Mouse (Mus musculus) left cerebral cortex, adult 18-20 months (tissue): ENCODE measurements around the gene Taf6. TPM values are rescaled to one million over a fixed set of nuclear protein-coding genes. Genes with fewer than 3 reads are reported as not detected.
"Not testable (repeated sequence)": the region's sequence is repeated elsewhere in the genome, so short reads cannot be mapped to it uniquely, and the experiment has no call there.

Experiments
- DNase-seq, 2 experiments: peaks; one replicate each; pipeline ENCODE4 v3.0.0; 2021 to 2022; ENCODE audit warnings: low spot score in 2 of 2, mixed read lengths in 1 of 2
- long read RNA-seq, 2 experiments: library from polyadenylated mRNA; stranded (forward); transcript quantifications; one replicate each; pipeline ENCODE4 v2.0.0; 2021
- total RNA-seq, 2 experiments: library from RNA; stranded (reverse); gene quantifications; 2 replicates each; pipeline ENCODE4 v1.2.3; 2021

Gene Taf6
- 10 to 100 TPM; 42.4 to 43.2 TPM for total RNA-seq
- long read RNA-seq, experiment 1, transcript Taf6-201 (15 exons, 2,304 nt), result major isoform, 37 of 78 reads
- long read RNA-seq, experiment 1, transcript Taf6-208 (1 exons, 1,139 nt), result minor isoform, 5 of 78 reads
- long read RNA-seq, experiment 1, partial matches to known transcripts, result 4 of 78 reads
- long read RNA-seq, experiment 1, other reads (novel, unspliced or antisense), result 32 of 78 reads
- long read RNA-seq, experiment 2, transcript Taf6-201 (15 exons, 2,304 nt), result major isoform, 36 of 61 reads
- long read RNA-seq, experiment 2, partial matches to known transcripts, result 5 of 61 reads
- long read RNA-seq, experiment 2, other reads (novel, unspliced or antisense), result 17 of 61 reads

DNA sequence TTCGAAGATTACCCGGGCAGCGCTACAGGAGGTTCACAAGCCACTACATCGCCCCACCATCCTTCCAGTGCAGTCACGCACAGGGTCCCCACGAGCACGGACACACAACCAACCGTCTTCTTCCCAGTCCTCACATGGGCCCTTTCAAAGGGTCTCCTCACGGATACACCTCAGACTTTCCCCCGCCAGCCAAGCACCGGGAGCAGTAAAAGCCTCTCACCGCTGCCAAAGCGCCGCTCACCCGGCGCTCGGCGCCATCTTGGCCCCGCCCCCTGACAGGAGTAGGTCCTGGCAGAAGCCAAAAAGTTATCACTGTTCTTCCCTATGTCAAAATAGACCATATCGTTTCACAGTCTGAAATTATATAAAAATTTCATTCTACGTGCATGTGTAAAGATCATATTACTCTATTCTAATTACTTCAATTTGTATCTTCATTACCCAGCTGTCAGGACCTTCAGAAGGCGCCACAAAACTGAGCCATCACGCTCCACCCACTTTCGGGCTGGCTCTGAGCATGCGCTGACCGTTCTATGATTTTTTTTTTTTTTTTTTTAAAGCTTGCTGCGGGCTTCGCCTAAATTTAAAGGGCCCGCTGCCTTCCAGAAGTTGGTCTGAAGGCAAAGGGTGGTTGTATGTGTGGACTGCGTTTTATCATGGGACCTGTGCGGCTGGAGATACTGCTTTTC is at the start of gene Taf6, which contains the start of gene Cnpy4:
TSS of gene Taf6 (minus strand) at position 502 of the 689 bp plus-strand sequence.
TSS of gene Cnpy4 (plus strand) at position 536 of the 689 bp plus-strand sequence.
- peak; percentile 74 to 82 for DNase-seq

DNA sequence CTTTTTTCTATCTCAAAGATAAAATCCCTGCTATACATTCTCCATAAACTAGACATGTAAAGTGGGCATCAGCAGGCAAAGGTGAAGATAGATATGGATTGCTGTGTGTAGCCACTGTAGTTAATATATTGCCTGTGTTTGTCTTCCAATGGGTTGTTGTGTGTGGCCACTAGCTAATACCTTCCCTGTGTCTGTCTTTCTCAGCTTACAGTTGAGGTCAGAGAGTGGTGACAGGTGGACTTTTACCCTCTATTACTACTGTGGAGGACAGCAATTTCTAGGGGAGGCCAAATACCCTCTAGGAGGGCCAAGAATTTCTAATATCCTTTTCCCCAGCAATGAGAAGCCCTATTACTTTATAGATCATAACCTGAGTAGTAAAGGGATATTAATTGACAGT is 47.0 kb upstream of the Taf6 start:
- no peak for DNase-seq

DNA sequence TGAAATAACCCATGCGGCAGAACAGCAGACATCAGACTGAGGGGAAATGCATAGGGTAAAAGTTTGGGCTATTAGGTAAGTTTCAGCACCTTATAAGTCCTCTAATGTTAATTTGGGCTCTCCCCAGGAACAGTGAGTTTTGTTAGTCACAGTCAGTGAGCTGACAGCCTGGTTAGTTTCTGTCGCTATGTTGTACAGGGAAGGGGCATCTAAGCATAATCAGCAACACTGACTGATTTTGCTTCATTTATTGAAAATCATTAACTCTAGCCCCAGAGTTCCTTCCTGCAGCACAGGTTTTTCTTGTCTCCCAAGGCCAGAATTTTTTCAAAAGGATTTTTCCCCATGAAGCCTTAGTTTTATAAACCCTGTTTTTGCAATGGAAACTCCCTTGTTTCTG is 46.5 kb upstream of the Taf6 start:
- DNase-seq, result no peak

DNA sequence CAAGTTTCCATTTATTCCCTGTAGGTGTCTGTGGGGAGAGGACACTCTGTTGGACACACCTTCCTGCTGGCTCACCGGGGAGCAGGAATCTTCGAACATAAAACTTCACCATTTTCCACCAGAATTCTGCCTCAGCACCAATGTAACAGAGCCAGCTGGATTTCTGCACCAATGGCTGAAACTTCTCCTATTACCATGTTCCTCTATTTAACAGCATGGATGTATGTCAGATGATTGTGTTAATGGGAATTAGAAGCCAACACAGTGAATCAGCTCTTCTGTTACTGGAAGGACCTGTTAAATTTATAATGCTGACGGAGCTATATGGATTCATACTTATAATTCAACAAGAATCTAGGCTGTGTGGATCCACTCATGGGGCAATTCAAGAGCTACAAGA is 42.3 kb upstream of the Taf6 start:
- no peak for DNase-seq

DNA sequence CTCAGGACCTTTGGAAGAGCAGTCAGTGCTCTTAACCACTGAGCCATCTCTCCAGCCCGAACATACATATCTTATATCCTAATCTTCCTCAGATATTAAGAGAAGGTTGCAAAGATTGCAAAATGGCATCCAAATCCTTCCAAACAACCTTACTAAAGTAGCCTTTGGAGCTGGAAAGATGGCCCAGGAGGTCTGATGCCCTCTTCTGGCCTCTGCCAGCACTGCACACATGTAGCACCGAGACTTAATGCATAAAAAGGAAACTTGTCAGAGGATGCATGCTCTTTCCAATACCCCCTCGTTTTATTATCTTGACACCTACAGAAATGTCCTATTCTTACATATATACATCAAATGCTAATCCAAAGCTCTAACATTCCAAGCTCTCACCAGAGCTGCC is 40.8 kb upstream of the Taf6 start:
- peak in 1 of 2 experiments; percentile 9 for DNase-seq

DNA sequence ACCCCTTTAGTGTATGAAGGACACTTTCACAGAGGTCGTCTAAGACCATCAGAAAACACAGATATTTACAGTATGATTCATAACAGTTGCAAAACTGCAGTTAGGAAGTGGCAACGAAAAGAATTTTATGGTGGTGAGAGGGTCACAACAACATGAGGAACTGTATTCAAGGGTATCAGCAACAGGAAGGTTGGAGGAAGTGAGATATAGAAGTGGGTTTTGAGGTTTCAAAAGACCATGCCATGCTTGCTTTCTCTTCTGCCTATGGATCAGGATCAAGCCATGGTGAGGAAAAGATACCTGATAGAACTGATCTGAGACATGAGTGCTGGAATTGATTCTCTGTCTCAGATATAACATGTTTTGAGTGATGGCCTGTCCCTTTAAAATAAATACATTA is 40.1 kb upstream of the Taf6 start:
- no peak for DNase-seq

DNA sequence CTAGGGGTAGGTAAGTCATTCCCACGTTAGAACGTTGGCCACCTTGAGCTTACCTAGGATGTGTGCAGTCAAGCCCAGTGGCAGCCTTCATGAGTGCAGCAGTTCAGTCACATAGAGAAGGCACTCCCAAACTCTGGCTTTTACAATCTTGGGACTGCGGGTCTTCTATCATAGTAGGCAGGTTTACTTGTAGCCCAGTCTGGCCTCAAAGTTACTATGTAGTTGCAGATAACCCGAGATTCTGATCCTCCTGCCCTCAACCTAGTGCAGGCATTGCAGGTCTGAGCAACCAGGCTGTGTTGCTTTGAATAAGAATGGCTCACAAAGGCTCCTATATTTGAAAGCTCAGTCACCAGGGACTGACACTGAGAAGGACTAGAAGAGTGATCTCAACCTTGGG is 39.2 kb upstream of the Taf6 start:
- no peak for DNase-seq

DNA sequence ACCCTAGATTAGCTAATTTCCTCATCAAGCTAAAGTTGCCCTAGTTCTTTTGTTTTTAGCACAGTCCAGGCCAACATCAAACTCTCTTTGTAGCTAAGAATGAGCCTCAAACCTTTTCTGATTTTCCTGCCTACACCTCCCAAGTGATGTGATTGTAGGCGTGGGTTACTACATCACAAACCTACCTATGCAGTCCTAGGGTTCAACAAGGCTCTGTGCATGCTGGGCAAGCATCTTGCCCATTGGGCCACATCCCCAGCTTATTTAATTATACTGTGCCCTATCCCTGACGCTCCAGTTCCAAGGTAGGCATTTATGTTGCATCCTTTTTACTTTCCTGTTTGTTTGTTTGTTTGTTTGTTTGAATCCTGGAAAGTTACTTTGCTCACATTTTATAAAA is 38.4 kb upstream of the Taf6 start, which contains the start of gene Nxpe5:
TSS of gene Nxpe5 (plus strand) at position 199 of the 400 bp plus-strand sequence.
- no peak for DNase-seq

DNA sequence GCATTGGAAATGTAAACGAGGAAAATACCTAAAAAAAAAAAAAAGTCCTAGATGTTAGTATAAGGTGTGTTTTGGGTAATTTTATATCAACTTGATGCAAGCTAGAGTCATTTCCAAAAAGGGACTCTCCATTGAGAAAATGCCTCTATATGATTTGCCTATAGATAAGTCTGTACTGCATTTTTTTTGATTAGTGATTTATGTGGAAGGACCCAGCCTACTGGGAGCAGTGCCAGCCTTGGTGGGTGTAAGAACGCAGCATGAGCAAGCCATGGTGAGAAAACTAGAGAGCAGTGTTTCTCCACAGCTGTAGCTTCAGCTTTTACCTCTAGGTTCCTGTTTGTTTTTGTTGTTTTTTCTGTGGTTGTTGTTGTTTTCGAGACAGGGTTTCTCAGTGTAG is 36.0 kb upstream of the Taf6 start:
- DNase-seq, result no peak

DNA sequence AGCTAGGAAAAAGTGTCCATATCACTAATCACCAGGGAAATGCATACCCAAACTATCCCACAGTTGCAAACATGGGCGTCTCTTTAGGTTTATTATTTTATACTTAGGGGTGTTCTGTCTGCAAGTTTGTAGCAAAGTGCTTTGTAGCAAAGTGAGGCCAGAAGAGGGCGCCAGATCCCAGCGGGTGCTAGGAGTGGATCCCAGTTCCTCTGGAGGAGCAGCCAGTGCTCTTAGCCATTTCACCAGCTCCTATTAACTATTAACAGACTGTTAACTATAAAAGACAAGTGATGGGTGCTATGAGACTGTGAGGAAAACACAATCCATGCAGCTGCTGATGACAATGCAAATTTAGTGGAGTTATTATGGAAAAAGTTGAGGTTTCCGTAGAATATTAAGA is 34.9 kb upstream of the Taf6 start:
- DNase-seq, result peak; percentile 87 to 93

DNA sequence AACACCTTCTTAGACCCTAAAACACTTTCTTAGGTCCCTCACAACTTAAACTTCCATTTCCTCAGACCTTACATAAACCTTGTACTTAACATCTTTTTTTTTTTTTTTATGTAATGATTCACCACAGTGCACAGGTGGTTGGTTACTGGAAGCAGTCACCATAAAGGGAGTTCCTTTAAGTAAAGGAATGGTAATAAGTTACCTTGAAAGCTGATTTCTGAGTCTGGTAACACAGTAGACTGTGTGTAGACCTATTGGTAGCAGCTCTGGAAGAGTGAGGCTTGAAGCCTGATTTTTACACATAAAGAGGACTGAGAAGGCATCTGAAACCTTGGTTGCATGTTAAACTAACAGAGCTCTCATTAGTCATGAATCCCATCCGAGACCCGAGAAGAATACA is 32.6 kb upstream of the Taf6 start:
- DNase-seq, result no peak

DNA sequence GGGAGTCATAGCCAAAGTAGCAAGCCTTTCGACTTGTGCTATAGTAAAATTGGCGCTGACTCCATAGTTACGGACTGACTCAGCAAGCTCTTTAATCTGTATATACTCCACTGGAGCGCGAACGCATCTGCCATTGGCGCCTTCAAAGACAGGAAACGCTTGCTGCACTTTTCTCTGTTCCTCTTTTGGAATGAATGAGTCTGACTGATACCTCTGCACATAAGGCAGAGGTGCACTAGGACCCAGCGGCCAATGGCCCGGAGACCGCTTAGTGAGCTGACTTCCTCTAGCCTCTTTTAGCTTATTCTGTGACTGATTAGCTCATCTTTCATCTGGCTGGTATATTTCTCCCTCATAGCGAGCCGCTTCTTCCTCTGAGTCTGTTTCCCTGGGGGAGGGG is 29.4 kb upstream of the Taf6 start:
- not testable (repeated sequence) for DNase-seq

DNA sequence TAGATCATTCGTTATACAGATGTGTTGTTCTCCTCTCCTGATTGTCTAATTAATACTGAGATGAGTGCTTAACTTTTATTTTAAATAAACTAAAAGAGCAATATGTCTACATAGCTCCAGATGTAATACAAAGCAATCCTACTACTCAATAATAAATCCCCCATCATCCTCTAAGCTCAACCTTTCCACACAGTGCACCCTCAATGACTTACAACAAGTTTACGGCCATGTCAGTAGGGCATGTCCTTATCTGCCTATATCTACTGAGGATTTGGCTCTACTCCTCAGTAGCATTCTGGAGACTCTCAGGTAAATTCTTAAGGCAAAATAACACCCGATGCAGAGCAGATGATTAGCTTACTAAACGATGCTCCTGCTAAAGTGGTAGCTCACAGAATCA is 20.6 kb upstream of the Taf6 start:
- no peak for DNase-seq

DNA sequence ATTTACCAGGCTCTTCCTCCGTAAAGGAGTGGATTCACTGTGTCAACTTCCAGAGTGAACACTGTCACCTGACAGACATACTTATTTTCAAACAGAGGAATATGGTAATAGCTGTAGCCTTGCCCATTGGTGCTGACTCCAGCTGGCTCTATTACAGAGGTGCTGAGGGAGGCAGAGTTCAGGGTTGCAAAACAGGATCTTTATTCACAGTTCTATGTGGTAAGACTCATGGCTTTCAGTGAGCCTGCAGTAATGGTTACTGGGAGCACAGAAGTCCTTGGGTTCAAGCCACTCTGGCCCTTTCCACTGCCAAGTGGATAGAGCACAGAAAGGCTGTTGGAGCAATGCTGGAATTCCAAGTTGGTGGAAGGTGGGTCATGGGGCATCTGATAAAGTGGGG is 20.0 kb upstream of the Taf6 start:
- no peak for DNase-seq

DNA sequence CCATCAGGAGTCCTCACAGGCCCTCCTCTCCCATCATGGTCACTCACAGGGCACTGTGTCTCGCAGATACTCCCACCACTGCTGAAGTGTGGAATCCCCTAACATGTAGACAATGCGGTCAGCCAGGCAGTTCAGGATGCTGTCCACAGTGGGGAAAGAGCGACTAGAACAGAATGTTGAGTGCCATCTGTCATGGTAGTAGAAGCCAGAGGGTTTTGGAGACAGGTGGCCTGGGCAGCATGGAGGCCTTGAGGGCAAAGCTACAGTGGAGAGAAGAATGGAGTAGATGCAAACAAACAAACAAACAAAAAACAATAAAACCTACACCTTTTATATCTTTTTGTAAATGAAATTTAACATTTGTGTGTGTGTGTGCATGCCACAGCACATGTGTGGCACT is 14.8 kb upstream of the Taf6 start:
- DNase-seq, result no peak

DNA sequence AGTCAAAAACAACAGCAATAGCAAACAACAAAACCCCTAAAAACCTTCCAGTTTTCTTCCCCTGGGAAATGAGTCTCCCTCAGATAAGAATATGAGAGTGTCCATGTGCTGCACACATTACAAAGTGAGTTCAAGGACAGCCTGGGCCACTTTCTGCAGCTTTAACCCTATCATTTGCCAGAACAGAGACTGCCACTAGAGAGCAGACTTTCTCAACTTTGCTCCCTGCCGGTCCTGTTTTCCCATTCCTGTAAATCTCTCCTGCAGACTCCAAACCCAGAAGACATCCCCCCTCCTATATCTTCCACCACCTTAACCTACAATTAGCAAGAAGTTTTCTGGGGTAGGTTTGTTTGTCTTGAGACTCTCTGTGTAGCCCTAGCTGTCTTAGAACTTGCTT is 12.3 kb upstream of the Taf6 start:
- DNase-seq, result no peak

DNA sequence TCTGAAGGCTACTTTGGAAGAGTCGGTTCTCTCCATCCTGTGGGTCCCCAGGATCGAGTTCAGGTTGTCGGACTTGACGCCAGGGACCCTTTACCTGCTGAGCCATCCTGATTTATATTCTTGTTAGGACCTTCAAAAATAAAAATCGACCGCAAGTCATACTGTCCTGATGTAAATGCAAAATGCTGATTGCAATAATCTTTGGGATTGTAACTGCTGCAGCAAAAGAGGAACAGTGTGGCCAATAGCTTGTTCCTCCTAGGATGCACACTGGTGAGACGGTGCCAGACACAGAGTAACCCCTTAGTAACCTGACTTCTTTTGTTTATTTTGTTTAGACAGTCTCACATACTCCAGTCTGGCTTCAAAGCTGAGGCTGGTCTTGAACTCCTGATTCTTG is 8.2 kb upstream of the Taf6 start:
- DNase-seq, result no peak

DNA sequence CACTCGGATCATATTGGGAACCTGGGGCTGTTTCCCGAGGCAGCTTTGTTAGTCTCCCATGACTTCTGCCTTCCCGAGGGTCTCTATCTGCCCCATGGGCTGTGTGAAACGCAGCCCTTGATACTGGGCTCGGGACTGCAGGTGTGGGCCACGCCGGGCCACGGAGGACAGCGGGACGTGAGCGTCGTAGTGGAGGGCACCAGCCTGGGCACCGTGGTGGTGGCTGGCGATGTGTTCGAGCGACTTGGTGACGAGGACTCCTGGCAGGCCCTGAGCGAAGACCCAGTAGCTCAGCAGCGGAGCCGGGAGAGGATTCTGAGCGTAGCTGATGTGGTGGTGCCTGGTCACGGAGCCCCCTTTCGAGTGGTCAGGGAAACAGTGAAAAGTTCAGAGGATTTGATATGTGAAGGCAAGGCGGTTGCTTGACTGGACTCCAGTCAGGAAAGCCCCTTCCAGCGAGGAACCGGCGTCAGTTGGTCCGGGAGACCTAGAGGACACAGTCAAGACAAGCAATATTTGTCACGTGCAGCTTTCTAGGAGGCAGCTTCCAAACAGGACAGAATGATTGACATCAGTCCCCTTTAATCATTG is 7.6 kb upstream of the Taf6 start:
- DNase-seq, result peak; percentile 32 to 36

DNA sequence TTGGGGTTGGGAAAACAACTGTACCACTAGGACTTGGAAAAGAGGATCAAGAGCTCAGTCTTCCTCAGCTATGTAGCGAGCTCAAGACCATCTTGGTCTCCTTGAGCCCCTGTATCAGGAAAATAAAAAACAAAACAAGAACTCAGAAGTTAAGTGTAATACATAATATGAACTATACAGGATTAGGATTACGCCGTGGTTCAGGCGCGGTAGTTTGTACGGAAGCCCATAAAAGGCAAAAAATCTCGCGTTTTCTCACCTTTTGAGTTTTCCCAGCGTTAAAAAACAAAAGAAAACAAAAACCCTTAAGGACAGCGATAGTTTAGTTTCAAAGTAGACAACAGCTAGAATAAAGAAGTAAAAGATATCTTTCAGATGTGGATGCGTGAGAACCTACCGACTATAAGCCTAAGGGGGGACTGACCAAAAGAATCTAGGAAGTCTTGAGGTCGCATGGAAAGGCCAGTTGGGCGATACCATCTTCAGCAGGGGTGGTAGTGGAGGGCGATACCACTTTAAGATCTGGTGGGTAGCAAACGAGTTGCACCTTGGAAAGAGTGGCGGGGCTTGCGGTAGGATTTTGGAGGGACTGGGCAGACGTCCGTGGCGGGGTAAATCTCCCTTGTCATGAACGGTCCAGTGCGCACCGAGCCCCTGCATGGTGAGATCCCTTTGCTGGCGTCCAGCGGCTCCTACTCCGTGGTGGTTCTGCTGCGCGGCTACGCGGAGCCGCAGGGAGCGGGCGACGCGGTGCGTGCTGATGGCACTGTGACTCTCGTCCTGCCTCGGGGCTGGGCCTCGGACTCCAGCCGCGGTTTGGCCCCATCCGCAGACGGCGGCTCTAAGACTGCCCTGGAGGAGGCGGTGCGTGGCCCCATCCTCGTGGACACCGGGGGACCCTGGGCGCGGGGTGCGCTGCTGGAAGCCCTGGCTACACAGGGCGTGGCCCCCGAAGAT is 6.8 kb upstream of the Taf6 start, which contains the start of gene Mblac1:
TSS of gene Mblac1 (plus strand) at position 544 of the 957 bp plus-strand sequence.
- peak; percentile 83 to 84 for DNase-seq

DNA sequence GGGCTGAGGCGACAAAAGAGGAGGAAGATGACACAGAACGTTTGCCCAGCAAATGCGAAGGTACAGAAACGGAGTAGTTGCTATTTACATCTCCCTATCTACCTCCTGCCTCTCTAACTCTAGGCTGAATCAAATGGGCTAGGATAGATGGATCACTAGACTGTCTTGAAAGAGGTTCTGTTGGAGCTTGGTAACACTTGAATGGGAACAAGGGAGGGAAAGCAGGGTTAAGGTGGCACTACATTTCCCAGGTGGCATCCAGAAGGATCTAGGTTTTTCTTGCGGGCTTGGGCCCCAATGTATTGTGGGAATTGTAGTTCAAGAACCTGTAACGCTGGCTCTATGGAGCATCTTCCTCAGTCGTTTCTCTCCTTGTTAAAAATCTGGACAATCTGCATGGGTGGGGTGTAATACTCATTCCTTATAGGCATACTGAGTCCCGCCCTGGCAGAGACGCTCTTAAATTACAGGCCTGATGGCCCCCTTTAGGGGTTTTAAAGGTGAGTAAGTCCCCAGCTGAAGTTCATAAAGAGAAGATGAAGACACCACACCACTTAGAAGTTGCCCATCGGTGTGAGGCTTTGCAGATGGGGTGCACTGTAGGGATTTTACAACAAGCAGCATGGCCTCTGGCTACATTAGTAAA is 533 bp upstream of the Taf6 start:
- DNase-seq, result peak; percentile 67 to 76

DNA sequence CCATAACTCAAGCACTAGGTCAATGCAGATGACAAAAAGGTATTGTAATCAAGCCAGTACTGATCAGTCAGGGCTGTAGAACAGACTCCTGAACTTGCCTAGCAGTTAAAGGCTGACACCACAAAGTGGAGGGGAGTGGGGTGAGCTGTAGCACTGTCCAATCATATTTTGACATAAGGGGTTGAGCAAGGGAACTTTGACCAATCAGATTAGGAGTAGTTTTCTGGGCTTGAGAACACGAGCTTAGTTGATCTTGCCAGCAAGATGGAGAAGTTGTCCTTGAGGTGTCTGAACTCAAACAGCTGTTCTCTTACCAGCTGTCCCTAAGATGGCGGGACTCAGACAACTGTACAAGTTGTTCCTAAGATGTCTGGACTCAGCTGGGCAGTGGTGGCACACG is 14.0 kb downstream of the Taf6 start:
- DNase-seq, result no peak
